Mouse (Mus musculus) cerebellum, adult 8-10 months (tissue): Measurements from ENCODE around the gene BC028528.
"Not testable (repeated sequence)": the region's sequence is repeated elsewhere in the genome, so short reads cannot be mapped to it uniquely, and the experiment has no call there.

Experiments
- DNase-seq: peaks from one replicate; pipeline ENCODE4 v3.0.0; 2022

The BC028528 gene

GRCm38 (mm10) chr3:95891211-95892065 is at the start of gene BC028528:
TSS of gene BC028528 (minus strand) at chr3:95892005.
- DNase-seq: no peak

- no peak for DNase-seq
Measured at GRCm38 (mm10) chr3:95938835-95939234, 47.0 kb upstream of the BC028528 start.

DNA sequence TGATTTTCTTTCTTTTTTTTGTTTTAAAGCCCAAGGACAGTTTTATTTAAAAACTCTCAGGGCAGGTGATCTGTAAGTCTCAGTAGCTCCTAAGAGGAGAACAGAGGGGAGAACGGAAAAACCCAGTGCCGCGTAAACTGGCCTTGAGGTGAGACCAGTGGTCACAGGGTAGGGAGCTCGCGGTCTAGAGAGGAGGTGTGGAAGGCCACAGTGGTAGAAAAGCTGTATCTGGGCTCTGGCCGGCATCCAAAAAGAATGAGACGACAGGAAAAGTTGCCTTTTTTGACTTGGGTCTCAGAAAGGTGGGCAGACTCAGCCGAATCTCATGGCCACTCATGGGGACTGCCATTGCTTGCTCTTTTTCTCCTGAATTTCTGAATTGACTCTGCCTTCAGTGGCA is 46.4 kb upstream of the BC028528 start:
- DNase-seq: no peak

DNA sequence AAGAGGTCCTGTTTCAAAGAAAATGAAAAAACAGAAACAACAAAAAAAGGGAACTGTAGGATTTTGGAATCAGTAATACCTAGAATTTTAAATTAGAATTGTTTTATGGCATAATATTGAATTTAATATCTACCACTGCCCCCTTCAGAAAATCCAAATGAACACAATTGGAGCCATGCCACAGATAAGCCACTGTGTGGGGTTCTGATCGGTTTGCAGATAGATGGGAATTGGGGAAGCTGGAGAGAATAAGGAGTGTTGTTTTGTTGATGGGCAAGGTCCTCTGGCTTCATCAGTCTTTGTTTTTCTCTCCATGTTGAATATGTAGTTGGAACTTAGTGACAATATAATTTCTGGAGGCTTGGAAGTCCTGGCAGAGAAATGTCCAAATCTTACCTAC is 42.6 kb upstream of the BC028528 start:
- no peak for DNase-seq

DNA sequence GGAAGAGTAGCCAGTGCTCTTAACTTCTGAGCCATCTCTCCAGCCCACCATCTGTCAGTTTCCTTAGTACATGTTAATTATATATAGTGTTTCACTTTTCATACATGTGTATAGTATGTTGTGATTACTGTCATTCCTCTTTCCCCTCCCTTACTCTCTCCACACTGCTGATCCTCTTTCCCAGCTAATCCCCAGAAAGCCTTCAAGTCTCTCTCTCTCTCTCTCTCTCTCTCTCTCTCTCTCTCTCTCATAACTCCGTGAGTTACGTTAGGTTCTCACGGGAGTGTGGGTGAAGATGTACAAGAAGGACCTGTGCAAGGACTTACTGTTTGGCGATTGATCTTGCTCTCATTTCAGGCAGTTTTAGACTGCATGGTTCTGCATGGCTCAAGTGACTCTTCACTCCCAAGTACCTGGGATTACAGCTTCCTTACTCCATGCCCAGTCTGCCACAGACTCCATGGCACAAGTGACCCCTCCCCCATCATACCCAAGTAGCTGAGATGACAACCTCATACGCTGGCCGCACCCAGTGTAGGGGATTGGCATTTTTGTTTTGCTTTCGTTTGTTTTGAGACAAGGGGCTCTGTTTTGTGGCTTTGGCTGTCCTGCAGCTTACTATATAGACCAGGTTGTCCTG is 41.4 kb upstream of the BC028528 start:
- no peak for DNase-seq

DNA sequence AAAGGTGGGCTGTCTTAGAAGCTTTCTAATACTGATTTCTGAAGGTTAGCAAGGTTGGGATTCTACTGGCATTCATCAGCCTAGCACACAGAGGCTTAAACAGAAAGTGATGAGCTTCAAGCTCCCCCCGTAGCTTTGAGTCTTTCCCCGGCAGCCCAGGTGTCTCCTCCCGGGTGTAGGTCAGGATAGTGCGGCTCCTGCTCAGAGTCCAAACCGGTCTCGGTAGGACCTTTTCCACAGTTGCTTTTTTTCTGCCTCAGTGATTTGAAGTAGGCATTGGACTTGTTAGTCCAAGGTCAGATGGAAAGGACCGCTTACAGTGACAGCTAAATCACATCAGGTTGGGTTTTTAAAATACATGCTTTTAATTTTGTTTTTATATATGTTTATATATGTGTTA is 40.8 kb upstream of the BC028528 start:
- no peak for DNase-seq

- DNase-seq: no peak
Measured at GRCm38 (mm10) chr3:95932157-95932556, 40.4 kb upstream of the BC028528 start.

DNA sequence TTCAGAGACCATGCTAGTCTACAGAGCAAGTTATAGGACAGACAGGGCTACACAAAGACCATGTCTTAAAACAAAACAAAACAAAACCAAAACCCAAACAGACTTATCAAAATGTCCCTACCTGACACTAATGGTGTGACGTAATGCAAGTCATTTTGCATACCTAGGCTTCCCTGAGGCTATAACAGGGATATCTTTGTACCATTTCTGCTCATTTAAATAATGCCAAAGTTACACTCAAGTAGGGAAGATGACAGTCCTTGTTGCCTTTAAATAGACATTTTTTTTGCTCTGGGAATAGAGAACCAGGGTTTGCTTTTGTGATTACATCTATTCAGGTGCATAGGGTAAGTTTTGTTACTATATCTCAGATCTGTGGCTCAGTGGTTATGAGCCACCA is 39.7 kb upstream of the BC028528 start:
- DNase-seq: no peak

GRCm38 (mm10) chr3:95930471-95930789 is 38.6 kb upstream of the BC028528 start:
- no peak for DNase-seq

DNA sequence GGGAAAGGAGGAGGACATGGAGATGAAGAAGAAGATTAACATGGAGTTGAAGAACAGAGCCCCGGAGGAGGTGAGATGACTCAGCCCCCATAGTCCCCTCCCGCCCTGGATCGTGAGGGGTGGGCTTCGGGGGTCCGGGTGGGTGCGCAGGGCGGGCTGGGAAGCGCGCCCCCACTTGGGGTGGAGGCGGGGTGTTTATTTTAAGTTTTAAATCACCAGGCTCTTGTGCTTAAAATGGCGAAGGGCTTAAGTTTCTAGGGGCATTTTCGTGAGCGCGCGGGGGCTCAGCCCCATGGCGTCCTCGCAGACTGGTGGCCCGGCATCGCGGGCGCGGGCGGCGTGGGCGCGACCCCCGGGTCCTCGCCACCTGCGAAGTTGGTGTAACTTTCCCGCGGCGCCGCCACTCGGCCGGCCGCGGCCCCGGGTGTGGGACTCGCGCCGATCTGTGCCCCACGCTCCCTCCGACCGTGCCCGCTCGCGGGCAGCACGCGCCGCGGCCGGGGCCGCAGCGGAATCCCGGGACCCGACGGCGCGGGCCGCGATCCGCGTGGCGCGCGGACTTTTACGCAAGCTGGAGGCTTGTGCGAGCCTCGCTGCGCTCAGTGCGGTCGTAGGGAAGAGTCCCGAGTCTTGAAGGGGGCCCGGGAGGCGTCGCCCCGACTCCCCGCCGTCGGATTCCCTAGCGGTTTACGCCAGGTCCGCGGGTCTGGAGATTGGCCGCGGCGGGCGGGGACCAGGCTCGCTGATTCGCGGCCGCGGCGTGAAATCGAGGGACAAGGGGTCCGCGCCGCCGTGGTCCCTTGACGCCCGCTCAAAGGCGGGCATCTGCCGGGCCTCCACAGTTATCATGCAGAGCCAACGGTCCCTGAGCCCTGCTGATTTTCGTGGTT is 38.0 kb upstream of the BC028528 start:
- peak; percentile 37 for DNase-seq

DNA sequence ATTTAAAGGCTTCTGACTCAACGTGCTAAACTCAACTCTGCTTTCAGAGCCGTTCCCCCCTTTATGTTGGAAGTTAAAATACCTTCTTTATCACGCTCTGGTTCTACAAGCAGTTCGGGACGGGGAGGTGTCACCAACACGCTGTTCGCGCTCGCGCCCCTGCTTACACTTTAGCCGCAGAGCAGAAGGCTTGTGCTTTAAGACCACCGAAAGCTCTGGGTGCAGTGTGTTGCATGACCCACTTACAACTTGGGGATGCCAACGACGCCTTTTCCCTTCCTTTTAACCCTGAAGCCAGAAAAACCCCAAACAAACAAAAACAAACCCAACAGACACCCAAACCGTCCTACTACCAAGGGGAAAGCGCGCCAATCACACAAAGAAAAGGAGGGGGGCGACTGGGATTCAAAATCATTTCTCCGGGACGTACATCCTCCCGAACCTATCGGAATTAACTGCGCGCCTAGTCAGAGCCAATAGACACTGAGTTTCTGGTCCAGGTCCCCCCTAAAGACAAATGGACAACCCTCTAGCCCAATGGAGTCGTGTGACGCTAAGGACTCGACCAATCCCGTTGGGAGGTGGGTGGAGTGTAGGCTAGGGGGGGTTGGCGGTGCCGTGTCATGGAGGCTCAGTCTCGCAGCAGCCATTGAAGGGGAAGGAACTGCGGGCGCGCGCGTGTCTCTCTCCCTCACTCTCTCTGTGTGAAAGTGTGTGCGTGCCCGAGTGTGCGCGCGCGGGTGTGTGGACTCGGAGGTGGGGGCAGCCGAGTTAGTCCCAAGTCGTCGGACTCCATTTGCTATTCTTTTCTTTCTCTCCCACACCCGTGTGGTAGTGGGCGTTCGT is 37.1 kb upstream of the BC028528 start, which contains the start of gene Anp32e:
Gene Anp32e (plus strand): TSS at position 589 of the 846 bp plus-strand sequence.
- peak; percentile 98 for DNase-seq

DNA sequence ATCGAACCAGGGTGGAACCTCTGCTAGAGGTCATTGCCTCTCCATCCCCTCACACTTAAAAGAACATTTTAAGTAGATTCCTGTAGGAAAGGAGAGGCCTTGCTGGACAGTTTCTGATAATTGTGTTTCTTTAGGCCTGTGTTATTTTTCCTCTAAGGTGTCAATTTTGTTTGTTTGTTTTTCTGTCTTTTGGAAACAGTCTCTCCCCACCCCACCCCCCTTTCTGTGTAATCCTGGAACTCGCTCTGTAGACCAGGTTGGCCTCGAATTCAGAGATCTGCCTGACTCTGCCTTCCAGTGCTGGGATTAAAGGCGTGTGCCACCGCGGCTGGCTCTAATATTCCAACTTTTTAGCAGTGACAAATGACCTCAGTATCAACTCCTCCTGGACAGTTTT is 36.5 kb upstream of the BC028528 start:
- DNase-seq: no peak

DNA sequence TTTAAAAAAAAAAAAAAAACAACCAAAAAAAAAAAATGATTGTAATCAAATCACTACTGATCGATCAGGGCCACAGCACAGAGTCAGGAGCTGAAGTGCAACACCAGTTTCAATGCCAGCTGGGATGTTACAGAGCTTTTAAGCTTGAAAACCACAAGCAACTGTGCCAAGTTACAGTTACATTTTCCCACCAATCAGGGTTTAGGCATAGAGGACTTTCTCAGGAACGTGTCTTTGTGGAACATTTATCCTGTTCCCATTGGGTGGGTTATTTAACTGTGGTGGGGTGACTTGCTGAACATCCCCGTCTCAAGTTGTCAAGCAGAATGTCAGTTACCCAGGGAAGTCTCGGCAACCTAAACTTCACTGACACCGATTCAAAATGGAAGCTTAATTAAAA is 33.3 kb upstream of the BC028528 start:
- DNase-seq: no peak

DNA sequence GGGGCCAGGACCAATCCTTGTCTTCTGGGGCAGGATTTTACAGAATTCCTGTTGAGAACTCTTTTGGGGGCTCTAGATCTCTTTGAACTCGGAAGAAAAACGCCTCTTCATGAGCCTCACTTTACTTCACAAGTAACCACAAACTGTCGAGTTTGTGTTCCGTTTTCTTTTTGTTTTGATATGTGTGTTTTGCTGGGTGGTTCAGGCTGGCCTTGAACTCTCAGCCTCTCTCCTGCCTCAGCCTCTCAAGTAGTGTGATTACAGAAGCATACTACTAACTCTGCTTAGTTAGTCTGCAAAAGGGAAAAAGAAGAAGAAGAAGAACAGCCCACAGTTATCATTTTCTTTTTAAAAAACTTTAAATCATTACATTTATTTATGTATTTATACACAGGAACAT is 32.4 kb upstream of the BC028528 start:
- DNase-seq: no peak

- not testable (repeated sequence) for DNase-seq
Measured at GRCm38 (mm10) chr3:95923429-95923828, 31.6 kb upstream of the BC028528 start.

DNA sequence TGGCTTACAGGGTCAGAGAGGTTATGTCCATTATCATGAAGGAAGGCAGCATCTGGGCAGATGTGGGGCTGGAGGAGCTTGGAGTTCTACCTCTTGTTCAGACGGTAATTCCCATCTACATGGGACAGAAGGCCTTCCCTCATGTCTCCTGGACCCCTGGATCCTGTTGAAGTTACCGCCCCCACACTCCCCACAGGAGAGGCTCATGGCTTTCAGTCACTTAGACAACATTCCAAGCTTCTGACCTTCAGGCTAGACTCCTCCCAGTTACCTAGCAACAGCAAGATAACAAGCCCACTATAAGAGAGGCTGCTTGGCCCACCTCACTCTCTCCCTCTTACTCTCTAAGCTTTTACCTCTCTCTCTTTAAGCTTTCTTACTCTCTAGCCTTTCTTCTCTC is 28.7 kb upstream of the BC028528 start:
- not testable (repeated sequence) for DNase-seq

DNA sequence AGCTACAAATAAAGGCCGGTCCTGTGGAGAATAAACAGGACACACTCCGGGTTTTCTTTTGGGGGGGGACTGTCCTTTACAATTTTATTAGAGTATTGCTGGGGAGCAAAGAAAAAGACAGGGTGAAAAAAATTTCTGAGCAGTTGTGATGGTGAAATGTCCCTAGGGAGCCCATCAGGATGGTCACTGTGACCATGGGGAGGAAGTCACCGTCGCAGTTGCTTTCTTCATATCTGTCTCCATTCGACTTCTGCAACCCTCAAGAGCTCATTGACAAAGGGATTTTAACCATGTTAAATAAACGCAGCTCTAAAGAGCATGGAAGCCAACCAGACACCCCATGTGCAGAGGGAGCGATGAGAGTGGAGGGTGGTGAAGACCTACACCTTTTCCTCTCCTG is 25.0 kb upstream of the BC028528 start:
- DNase-seq: no peak

GRCm38 (mm10) chr3:95914706-95915105 is 22.9 kb upstream of the BC028528 start:
- DNase-seq: no peak

- no peak for DNase-seq
Measured at GRCm38 (mm10) chr3:95907613-95908012, 15.8 kb upstream of the BC028528 start.

GRCm38 (mm10) chr3:95906860-95907259 is 15.1 kb upstream of the BC028528 start:
- DNase-seq: peak; percentile 43

DNA sequence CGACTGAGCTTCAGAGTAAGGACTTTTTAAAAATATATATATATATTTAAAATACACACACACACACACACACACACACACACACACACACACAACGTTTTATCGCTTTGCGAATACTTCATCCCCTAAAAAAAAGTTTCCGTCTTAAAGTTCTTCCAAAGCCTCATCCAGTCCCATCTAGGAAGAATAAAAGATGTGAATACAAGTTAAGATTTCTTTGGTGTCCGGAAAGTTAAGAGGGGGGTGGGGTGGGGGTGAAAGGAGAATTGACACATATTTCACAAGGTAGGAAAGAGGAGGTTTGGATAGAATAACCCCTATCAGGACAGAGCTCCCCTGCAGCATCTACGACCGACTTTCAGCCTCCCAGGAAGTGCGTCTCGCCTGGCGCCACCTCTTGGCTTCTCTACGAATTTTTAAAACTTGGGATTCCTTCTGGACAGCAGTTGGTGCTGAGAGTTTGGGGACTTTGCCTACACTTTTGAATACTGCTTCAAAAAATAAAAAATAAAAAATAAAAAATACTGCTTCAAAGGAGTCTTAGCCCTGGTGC is 14.2 kb upstream of the BC028528 start:
- no peak for DNase-seq
